Mouse (Mus musculus): ENCODE results near the gene Sec24a.
A peak's percentile ranks its signal among the peaks of the same experiment; 100 is the strongest.
"Not testable (repeated sequence)": the region's sequence is repeated elsewhere in the genome, so short reads cannot be mapped to it uniquely, and the experiment has no call there.

Gene Sec24a

DNA sequence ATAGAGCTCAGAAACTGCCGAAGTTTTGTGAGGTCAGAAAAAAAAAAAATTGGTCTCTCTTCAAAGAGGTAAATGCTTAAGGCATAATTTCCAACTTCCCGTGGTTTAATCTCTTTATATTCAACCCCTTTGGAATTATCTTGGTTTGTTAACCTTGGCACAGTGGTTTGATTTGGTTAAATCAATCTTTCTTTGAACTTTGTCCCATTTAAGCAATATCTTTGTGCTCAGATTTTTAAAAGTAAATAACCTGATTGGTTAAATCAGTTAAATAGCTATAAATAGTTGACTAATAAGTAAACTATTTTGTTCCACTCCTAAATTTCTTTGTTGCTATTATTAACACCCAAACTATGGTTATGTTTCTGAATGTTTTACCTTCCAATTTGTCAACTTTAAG is 4.2 kb downstream of the Sec24a start:
- DNase-seq, result no peak

- DNase-seq, result not testable (repeated sequence)
Observed at GRCm38 (mm10) chr11:51758207-51758606, 5.2 kb downstream of the Sec24a start.

- no peak for DNase-seq
Observed at GRCm38 (mm10) chr11:51757625-51758024, 5.8 kb downstream of the Sec24a start.

DNA sequence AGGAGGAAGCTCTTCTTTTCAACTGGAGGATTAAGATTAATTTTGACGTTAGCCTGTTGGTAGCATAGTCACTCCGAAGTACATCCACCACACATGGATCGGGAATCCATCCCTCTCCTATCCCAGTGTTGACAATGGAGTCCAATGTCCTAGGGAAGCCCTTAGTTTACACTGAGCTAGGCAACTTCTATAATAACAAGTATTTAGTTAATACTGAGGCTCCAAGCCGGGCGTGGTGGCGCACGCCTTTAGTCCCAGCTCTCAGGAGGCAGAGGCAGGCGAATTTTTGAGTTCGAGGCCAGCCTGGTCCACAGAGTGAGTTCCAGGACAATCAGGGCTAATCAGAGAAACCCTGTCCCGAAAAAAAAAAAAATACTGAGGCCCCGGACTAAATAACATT is 6.4 kb downstream of the Sec24a start:
- DNase-seq, result peak; percentile 5

DNA sequence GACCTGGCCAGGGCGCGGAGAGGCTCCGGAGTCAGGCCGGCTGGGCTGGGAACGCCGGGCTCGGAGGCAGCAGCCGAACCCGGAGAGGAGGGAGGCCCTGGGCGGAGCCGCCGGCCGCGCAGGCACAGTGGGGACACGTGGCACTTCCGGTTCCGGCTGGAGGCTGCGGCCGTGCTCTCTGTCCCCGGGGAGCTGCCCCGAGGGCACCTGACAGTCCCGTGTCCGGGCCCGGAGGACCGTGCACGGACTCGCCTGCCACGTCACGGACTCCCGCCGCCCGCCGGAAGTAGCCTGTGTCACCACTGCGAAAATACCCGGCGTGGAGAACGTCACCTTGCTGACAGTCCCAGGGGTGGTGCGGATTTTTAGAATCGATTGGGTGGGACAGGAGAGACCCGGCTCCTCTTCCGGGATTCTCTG is 7.1 kb downstream of the Sec24a start:
- peak; percentile 95 for DNase-seq

DNA sequence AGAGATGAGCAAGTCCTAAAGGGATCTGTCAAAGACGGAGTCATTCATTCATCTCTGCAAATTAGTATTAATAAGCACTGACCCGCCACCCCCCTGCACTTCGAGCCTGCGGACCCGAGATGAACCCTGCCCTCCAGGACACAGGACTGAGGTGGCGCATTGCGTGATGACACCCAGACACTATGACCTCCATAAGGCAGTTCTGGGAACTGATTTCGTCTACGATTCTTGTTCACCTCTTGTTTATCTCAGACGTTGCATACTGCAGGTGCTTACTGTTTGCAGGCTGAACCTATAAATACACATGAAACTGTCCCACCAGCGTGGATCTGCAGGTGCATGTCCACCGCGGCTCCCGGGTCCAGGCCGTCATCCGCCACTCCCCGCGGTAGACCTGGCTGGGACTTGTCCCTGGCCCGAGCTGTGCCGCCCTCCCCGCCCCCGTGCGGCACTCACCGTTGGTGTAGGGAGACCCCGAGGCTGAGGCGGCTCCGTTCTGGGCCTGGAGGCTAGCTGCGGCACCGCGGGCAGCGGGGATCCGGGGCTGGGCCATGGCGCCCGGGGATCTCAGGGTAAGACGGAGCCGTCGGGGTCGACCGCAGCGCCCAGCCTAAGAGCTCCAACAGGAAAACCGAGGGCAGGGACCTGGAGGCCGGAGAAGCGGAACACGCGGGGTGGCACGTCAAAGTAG is 7.7 kb downstream of the Sec24a start:
- DNase-seq, result no peak

GRCm38 (mm10) chr11:51751623-51752225 is 11.7 kb downstream of the Sec24a start:
- DNase-seq, result not testable (repeated sequence)

DNA sequence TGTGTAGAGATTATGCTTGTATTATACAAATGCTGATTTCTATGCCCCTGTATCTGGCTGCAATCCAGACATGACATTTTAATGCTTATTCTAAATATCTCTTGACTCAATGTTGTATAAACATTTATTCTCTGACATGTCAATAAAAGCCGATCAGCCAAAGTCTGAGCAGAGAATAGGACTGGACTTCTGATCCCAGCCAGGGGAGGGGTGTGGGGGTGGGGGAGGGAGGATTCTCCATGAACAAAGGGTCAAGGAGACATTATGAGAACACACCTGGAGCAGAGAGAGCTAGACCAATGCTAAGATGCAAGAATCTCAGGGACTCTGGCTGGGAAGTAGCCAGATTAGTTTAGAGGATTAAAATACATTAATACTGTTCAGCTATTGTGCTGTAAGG is 17.3 kb downstream of the Sec24a start:
- no peak for DNase-seq

DNA sequence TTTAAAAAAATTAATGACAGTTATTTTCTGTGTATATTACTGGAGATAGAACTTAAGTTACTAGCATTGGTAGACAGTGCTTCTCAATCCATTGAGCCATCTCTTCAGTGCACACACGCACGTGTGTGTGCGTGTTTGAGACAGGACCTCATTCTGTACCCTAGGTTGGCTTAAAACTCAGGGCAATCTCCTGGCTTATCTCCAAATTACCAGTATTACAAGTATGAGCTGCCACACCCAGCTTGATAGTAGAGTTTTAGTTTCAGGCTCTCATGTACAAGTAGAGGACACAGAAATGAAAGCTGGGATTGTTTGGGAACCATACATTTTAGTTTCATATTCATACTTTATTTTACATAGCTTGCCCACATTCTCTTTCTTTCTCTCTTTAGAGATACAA is 22.7 kb downstream of the Sec24a start:
- DNase-seq, result no peak

- no peak for DNase-seq
Observed at GRCm38 (mm10) chr11:51738651-51739403, 24.6 kb downstream of the Sec24a start.

GRCm38 (mm10) chr11:51734218-51734617 is 29.2 kb downstream of the Sec24a start:
- DNase-seq, result not testable (repeated sequence)

DNA sequence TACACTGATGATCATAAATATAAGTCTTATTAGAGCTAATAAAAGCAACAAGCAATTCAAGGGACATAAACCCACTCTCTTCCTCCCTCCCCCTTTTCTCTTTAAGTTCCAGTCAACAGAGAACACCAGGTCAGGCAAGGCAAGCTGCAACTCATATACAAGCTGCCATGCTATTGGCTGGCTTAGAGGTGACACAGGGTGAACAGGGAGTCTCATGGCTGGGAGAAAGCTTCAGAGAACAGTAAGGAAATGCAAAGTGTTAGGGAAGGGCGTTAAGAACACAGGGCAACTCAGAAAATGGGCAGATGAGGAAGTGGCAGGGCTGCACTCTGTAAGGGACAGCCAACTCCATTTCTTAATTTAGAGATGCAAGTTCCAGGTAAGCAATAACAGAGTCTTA is 30.6 kb downstream of the Sec24a start:
- no peak for DNase-seq

- DNase-seq, result no peak
Observed at GRCm38 (mm10) chr11:51721066-51721465, 42.4 kb downstream of the Sec24a start.

DNA sequence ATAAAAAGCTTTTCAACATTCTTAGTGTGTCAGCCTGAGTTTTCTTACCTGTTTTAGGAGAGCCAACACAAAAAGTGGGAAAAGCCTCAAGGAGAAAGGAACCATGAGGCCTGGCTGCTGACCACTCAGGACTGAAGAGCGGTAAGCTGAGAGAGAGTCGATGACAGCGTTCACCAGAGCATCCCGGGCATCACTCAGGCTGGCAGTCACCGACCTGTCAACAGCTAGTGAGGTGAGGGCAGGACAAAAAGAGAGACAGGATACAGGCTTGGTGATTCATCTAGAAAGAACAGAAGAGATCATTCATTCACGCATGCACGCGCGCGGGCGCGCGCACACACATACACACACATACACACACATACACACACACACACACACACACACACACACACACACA is 56.4 kb downstream of the Sec24a start:
- no peak for DNase-seq

DNA sequence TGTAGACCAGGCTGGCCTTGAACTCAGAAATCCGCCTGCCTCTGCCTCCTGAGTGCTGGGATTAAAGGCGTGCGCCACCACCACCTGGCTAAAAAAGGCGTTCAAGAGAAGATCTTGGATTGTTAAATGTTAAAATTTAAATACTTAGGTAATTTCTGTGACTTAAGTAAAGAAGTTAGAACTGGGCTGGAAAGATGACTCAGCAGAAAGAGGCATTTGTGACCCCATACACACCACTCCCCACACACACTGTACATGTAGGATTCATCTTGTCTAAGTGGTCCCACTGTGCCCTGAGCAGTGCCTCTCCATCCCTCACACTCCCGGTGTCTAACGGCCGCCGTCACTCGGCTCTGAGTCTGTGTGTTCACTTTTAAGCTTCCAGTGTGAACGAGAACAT is 57.0 kb downstream of the Sec24a start:
- no peak for DNase-seq

DNA sequence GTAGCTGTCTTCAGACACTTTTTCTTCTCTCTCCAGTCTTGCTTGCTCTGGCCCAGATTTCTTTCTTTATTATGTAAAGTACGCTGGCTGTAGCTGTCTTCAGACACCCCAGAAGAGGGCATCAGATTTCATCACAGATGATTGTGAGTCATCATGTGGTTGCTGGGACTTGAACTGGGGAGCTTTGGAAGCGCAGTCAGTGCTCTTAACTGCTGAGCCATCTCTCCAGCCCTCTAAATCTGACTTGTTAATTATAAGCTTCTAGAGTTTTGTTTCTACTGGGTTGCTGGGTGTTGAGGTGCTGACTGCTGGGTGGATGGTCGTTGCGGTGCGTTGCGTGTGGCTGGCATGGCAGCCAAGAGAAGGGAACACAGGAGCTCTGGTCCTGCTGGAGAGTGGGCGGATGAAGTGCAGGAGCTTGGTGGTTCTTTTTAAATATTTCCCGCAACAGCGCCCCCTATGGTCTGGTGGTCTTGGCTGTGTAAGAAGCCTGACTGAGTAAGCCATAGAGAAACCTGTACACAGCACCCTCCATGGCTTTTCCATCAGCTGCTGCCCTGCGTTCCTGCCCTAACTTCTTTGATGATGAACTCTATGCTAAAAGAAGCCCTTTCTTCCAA is 59.9 kb downstream of the Sec24a start:
- DNase-seq, result peak; percentile 14

GRCm38 (mm10) chr11:51702831-51703230 is 60.6 kb downstream of the Sec24a start:
- DNase-seq, result no peak

DNA sequence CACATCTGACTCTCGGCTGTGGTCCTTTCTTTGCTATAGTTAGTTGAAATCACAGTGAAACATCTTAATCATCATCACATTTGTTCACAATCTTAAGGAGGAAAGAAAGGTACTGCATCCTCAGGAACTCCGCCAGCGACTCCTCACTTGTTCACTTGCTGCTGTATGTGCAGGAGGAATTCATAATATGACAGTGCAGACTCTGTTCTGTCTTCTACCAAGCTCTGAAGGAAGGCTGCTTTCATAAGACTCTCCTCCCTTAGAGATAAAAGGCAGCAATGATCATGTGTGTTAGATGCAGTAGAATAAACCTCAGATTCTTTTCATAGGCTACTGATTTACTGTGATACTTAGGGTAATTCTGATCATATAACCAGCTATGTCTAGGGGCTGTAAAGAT is 68.5 kb downstream of the Sec24a start:
- no peak for DNase-seq

- not testable (repeated sequence) for DNase-seq
Observed at GRCm38 (mm10) chr11:51690597-51690996, 72.8 kb downstream of the Sec24a start.

DNA sequence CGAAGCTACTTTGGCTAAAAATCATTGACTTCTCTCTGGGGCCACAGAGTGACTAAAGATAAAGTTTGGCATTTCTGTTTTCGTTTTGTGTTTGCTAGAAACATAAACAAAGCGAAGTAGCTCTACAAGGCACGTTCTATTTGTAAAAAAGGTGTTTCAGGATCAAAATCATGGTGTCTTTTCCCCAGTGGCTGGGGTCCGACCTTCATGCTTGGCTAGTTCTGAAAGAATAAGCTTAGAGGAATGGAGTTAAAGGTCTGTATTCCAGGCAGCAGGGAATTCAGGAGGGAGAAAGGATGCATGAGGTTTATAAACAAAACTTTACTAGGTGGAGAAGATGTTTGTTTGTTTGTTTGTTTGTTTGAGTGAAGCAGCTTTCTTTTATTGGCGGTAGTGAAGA is 74.1 kb downstream of the Sec24a start:
- no peak for DNase-seq

DNA sequence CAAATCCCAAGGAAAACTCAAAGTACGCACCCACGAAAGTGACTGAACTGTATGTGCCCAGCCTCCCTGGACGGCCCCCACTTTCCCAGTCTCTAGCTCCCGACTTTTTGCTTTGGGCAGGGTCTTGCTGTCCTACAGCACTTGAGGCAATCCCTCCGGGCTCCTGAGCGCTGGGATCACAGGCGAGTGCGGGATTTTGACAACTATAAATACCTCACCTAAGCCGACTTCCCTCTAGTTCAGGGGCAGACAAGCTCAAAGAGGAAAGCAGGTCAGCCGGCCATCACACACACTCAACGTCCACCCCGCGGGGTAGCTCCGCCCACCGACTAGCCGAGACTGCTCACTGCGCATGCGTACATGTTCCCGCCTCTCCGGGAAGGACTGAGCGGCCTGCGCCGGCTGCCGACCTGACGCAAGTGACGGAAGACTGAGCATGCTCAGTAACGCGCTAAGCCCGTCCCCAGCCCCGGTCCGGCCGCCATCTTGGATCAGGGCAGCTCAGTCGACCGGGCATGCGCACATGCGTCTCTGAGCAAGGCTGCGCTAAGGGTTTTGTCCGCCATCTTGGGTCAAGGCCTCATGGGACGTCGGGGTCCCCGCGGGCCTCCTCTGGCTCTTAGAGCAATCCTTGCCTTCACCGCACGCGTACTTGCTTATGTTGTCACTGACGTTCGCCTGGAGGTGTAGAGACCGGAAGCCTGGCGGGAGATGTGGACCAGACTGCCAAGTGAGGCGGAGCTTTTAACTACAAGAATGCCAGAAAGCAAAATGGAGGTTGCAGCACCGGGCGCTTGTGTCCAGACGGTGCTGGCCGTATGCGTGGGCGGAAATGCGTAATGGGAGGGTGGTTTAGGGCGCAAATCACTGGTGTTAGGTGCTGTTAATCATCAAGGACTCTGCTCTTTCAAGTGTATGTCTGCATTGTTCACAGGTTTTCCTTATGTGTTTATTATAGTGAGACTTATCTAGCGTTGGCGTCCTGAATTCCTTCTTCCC is 74.8 kb downstream of the Sec24a start, which contains the start of gene 0610009B22Rik:
0610009B22Rik (minus strand) TSS at position 545 of the 999 bp plus-strand sequence.
- DNase-seq, result peak; percentile 100

DNA sequence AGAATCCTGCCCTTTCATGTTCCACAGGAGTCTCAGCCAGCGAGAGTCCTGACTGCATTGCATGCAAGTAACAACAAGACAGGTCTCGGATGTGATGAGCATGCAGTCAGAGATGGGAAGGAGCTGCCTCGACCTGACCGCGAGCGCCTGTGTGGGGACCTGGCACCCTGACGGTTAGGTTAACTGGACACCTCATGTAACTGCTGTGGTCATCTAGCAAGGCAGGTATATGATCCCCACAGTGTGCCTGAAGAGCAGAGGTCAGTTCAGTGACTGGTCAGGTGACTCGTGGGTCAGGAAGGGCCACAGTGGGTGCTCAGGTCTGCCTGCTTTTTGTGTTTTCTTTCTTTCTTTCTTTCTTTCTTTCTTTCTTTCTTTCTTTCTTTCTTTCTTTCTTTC is 81.5 kb downstream of the Sec24a start:
- no peak for DNase-seq

Data from kidney, postnatal 14 days (tissue).